Mouse (Mus musculus) cerebellum, adult 2 months (tissue): ENCODE measurements at regions not wholly inside any gene's neighbourhood (a gene's known extent, or its start where the extent isn't known, plus 50 kb on each side); places are given as distances from the start of the nearest gene placed in this dataset.

Experiments used
- DNase-seq, 2 experiments: peaks; one replicate each; pipeline ENCODE4 v3.0.0; 2021
- H3K27ac ChIP-seq: fragments of 200-500 bp; 2 replicates; pipeline ENCODE4 v1.5.1; 2012; ENCODE audit warnings: low read length, control low read depth, inconsistent platforms; ENCODE audit not compliant: insufficient read depth
- H3K27me3 ChIP-seq: fragments of 200-500 bp; 2 replicates; pipeline ENCODE4 v1.6.1; 2012; ENCODE audit warnings: inconsistent platforms, mild to moderate bottlenecking, low read length, moderate library complexity; ENCODE audit not compliant: control insufficient read depth, insufficient read depth
- H3K4me1 ChIP-seq: fragments of 200-500 bp; 2 replicates; pipeline ENCODE4 v1.6.1; 2011; ENCODE audit warnings: low read length; ENCODE audit not compliant: control insufficient read depth, insufficient read depth
- H3K4me3 ChIP-seq: fragments of 200-500 bp; replicated peaks from 2 replicates; pipeline ENCODE3; 2011; ENCODE audit warnings: mild to moderate bottlenecking, low read depth, low read length, control low read depth; ENCODE audit not compliant: insufficient read depth
- CTCF ChIP-seq: fragments of 200-500 bp; IDR thresholded peaks from 2 replicates; pipeline ENCODE4 v1.5.1; 2011; ENCODE audit warnings: low read depth, mild to moderate bottlenecking, control low read depth, low read length, moderate library complexity, borderline replicate concordance; ENCODE audit not compliant: insufficient read depth
- POLR2A ChIP-seq: fragments of 200-500 bp; IDR thresholded peaks from 2 replicates; pipeline ENCODE4 v1.6.1; 2011; ENCODE audit warnings: low read length, control low read depth, borderline replicate concordance; ENCODE audit not compliant: insufficient read depth
- WGBS: fragments of 180-500 bp; shearing (Covaris S2); methylation state at CpG from one replicate; pipeline ENCODE4 v1.1.7; 2018; 5-methylcytosine and 5-hydroxymethylcytosine counted together

DNA sequence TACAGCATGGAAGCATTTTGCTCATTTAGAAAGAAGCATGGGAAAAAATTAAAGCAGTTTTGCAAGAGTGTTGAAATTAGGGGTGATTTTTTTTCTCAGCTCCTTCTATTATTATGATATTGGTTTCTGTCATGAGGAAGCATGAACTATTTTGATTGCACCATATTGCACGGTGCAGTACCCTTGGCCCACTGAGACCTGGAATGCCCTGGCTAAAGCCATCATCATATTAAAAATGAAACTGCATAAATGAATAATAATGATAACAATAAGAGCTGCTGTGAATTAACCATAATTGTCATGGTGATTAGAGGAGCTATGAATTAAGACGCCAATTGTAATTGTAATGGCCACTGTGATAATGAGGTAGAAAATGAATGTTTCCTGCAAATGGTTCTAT is 271.8 kb downstream of the Gpam start:
- DNase-seq = no peak
- H3K4me3 ChIP-seq = no peak overlapping the region
- H3K27ac ChIP-seq = no peak overlapping the region
- WGBS = 45% methylated on average over 2 of the region's 2 CpGs
- no peak for TF ChIP-seq POLR2A
- no peak for TF ChIP-seq CTCF
- no peaks in the 10 kb centered on the region for H3K27me3 ChIP-seq
- H3K4me1 ChIP-seq = no peaks in the 10 kb centered on the region

DNA sequence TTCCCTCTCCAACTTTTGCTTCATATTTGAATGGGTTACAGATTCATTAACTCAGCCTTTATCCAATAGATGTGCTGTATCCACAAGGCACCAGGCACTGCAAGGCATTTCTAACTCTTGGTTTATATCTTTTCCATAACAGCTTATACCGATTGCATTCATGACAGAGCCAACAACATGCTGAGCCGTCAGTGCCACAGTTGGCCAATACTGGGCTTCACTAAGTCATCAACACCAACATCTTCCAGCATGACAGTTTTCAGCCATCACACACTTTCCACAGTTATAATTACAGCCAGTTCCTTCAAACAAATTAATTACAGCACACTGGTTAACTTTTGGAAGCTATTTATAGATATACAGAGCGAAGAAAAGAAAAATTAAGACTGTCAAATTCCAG is 288.8 kb downstream of the Gpam start:
- H3K27me3 ChIP-seq = no peaks in the 10 kb centered on the region
- no peak overlapping the region for H3K4me3 ChIP-seq
- 15% methylated on average over 3 of the region's 3 CpGs for WGBS
- no peaks in the 10 kb centered on the region for H3K4me1 ChIP-seq
- TF ChIP-seq POLR2A = no peak
- DNase-seq = no peak
- H3K27ac ChIP-seq = no peak overlapping the region

DNA sequence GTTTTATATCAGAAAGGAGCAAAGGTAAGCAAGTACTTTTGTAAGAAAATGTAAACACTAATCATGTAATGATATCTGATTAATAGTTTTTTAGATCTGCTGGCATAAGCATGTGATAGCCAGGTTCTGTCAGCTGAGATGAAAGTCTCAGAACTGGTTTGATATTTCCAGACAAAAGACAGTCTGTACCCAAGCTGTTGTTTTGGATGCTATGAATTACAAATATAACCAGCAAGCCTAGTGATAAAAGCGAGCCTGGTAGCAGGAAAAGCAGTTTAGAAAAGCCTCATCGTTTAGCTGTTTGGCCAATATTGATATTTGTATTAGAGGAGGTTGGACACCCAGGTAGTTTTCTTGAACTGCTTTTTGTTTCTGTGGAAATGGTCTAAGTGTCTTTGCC is 290.6 kb downstream of the Gpam start:
- no peaks in the 10 kb centered on the region for H3K27me3 ChIP-seq
- H3K4me3 ChIP-seq = no peak overlapping the region
- no peaks in the 10 kb centered on the region for H3K4me1 ChIP-seq
- DNase-seq = no peak
- TF ChIP-seq CTCF (no peak), POLR2A (no peak)
- no peak overlapping the region for H3K27ac ChIP-seq
- 94% methylated on average over 2 of the region's 2 CpGs for WGBS

DNA sequence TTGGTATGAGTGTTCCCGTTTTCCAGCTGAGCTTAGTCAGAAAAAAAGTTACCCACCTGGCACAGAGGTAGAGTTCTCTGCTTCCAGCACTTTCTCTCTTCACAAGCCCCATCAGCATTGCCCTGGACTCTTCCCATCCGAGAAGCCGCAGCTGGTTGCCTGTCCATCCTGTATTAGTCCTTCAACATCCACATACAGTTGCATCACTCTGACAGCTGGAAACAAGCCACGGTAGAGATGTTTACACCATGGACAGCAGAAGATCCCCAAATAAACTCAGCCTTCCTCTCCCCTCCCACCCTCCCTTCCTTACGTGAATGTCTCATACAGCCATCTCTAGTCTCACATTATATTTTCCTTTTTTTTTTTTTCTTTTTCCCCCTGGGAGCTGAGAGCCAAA is 304.9 kb downstream of the Gpam start:
- Histone ChIP-seq H3K27me3 (no peaks in the 10 kb centered on the region), H3K27ac (no peak overlapping the region), H3K4me1 (no peaks in the 10 kb centered on the region), H3K4me3 (no peak overlapping the region)
- no peak for DNase-seq
- WGBS = 69% methylated on average over 5 of the region's 5 CpGs
- TF ChIP-seq POLR2A (no peak), CTCF (no peak)

DNA sequence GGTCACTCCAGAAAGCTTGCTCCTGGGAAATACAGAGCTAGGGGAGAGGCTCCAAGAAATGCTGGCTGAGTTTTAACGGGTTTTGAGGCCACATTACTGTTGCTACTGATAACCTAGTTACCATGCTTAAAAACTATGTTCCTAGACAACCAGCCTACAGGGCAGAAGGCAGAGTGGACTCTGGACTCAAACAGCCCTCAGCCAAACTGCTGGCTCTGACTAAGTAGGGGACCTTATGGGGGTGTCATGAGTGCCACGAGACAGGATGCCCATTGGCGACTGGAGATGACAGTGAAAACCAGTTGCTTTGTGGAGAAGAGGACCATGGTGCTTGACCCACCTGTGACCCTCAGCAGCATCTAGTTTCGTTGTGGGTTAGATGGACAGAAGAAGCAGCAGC is 306.5 kb downstream of the Gpam start:
- no peaks in the 10 kb centered on the region for H3K4me1 ChIP-seq
- H3K27me3 ChIP-seq = no peaks in the 10 kb centered on the region
- DNase-seq = no peak
- H3K27ac ChIP-seq = no peak overlapping the region
- no peak for TF ChIP-seq POLR2A
- no peak for TF ChIP-seq CTCF
- no peak overlapping the region for H3K4me3 ChIP-seq
- WGBS = 72% methylated on average over 4 of the region's 4 CpGs

DNA sequence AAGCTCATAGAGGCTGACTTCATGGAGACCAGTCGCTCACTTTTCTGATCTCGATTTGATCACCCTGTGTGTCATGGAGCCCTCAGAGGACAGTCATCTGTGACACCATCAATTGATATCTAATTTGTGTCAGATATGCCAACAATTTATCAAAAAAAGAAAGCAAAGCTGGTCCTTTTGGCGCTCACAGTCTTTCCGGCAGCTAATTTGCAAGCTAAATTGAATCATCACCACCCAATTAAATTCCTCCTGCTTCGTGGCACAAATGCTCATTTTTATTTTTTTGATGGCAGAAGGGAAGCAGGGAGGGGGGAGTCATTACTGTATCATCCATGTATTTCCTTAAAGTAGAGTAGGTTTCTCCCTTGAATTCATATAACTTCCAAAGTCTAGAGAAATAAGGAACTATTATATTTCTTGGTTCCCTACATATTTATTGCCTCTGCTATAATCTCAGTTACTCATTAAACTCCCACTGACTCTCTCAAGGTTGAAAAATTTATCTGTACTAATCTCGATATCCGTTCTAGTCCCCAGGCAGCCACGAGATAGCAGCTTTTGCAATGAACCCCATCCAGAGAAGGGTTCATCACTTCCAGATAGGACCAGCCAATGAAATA is 325.8 kb downstream of the Gpam start:
- WGBS = 36% methylated on average over 8 of the region's 8 CpGs
- no peak for DNase-seq

DNA sequence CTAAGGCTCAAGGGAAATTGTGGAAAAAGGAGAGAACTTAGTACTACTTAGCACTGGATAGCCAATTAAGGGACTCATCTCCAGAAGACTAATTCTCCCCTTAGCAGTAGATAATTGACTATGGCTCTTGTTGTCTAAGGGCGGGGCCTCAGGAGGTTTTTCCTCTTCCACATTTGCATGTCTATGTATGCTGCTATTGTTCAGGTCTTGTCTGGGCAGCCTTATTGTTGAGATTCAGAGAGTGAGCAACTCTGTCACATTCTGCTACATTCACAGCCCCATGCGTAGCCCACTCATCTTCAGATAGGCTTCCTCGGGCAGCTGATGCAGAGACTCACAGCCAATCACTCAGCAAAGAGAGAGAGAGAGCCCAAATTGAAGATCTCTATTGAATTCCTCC is 339.9 kb downstream of the Gpam start:
- H3K4me3 ChIP-seq = no peak overlapping the region
- no peak overlapping the region for H3K27ac ChIP-seq
- TF ChIP-seq CTCF (no peak), POLR2A (no peak)
- WGBS = 60% methylated on average over 3 of the region's 3 CpGs
- no peaks in the 10 kb centered on the region for H3K27me3 ChIP-seq
- no peaks in the 10 kb centered on the region for H3K4me1 ChIP-seq
- DNase-seq = no peak

More for the DNA sequence above, 325.8 kb downstream of the Gpam start:
- TF ChIP-seq POLR2A (no peak), CTCF (no peak)
- Histone ChIP-seq H3K4me3 (no peak overlapping the region), H3K27me3 (no peaks in the 10 kb centered on the region), H3K4me1 (no peaks in the 10 kb centered on the region), H3K27ac (no peak overlapping the region)

DNA sequence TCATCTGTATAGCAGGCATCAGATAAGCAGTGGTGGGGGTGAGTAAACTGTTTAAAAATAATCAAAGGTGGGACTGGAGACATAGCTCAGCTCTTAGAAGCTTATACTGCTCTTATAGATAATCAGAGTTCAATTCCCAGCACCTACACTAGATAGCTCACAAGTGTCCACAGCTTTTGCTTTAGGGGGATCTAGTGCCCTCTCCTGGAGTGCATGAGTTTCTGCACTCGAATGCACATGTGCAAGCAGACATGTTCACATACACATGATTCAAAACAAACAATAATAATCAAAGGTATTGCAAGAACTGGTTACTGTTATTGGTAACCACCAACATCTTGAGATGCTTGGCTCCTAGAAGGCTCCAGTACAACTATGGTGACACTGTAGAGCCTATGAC is 343.3 kb downstream of the Gpam start:
- no peak for DNase-seq
- H3K27ac ChIP-seq = no peak overlapping the region
- WGBS = 46% methylated on average over 1 of the region's 1 CpGs
- H3K27me3 ChIP-seq = no peaks in the 10 kb centered on the region
- TF ChIP-seq POLR2A (no peak), CTCF (no peak)
- H3K4me3 ChIP-seq = no peak overlapping the region
- H3K4me1 ChIP-seq = no peaks in the 10 kb centered on the region
